In the genomic region with DNA sequence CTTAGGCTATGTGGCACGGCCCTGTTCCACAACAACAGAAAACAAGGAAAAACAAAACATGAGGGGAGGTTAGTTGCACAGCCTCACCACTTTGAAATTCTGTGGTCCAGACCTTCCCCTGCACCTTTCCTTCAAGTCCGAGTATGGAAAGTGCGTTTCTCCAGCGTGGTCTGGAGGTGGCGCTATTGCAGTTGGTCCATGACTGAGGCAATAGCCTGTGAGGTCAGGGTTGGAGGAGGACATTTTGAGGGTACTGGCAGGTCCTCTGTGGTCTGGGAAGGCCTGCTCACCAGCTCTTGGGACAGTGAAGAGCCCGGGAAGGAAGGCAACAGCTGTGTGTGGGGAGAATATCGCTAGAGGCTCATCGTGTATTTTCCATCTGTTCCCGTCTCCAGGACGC, we compare ENCODE assay signal across 10 mouse cellular contexts. TPM values are rescaled to one million over a fixed set of nuclear protein-coding genes. Genes with fewer than 3 reads are reported as not detected.
A peak's percentile ranks its signal among the peaks of the same experiment; 100 is the strongest.
DNase-seq lines count a peak whose midpoint lies in the region; ATAC-seq and TF ChIP-seq lines count a peak whose summit lies in the region.
"Had no signal": no experiment of that assay in that cellular context is flagged by ENCODE, and none has a peak within 500 bp of the region (broad histone marks: within the 10 kb centered on the region; RNA-seq: fewer than 3 reads in every experiment).

No protein-coding gene starts in this region.

- no peaks in the 10 kb centered on the region; the same call in 1 of the 2 replicates for H3K27me3 ChIP-seq in forebrain, postnatal 0 days (ENCODE audit: insufficient read depth, low read length)
- peaks cover 8% of the 10 kb centered on the region for H3K27me3 ChIP-seq in forebrain, embryonic 13.5 days
- no peaks in the 10 kb centered on the region for H3K27me3 ChIP-seq in limb, embryonic 11.5 days (ENCODE audit: control insufficient read depth, insufficient read depth, low read length)
- H3K27me3 ChIP-seq in limb, embryonic 10.5 days (ENCODE audit: low read depth, poor library complexity, severe bottlenecking), result peaks cover 18% of the 10 kb centered on the region; the same call in 1 of the 2 replicates
- H3K27me3 ChIP-seq in MEL (ENCODE audit: control insufficient read depth in 1 of 2, insufficient read depth in 2 of 2, low read length in 2 of 2), result peaks cover 0 to 2% of the 10 kb centered on the region in 2 experiments; a peak in 1 of 4 replicates

- H3K36me3 ChIP-seq in forebrain, postnatal 0 days (ENCODE audit: insufficient read depth), result no peaks in the 10 kb centered on the region
- H3K36me3 ChIP-seq in forebrain, embryonic 13.5 days (ENCODE audit: poor library complexity, severe bottlenecking), result no peaks in the 10 kb centered on the region
- H3K36me3 ChIP-seq in limb, embryonic 11.5 days (ENCODE audit: control insufficient read depth, insufficient read depth, low read length), result no peaks in the 10 kb centered on the region
- no peaks in the 10 kb centered on the region for H3K36me3 ChIP-seq in limb, embryonic 10.5 days
- no peaks in the 10 kb centered on the region for H3K36me3 ChIP-seq in MEL (ENCODE audit: control insufficient read depth in 1 of 2, insufficient read depth in 2 of 2, low read length in 2 of 2)
- H3K36me3 ChIP-seq: embryonic facial prominence, embryonic 13.5 days had no signal

- TF ChIP-seq POLR2A in MEL (IDR thresholded peaks at IDR 0.05; ENCODE audit: control insufficient read depth in 1 of 2, insufficient read depth in 1 of 2, low read depth in 1 of 2, low read length in 2 of 2, poor library complexity in 1 of 2), result no peak

- H3K9me3 ChIP-seq in forebrain, postnatal 0 days (ENCODE audit: low read length), result no peaks in the 10 kb centered on the region
- H3K9me3 ChIP-seq in forebrain, embryonic 13.5 days (replicated peaks), result no peaks in the 10 kb centered on the region; the same call in 1 of the 2 replicates
- no peaks in the 10 kb centered on the region; the same call in 1 of the 2 replicates for H3K9me3 ChIP-seq in limb, embryonic 11.5 days (ENCODE audit: control insufficient read depth, low read length)
- H3K9me3 ChIP-seq in limb, embryonic 10.5 days (replicated peaks), result no peaks in the 10 kb centered on the region
- H3K9me3 ChIP-seq in MEL (replicated peaks; ENCODE audit: insufficient read depth, low read length), result no peaks in the 10 kb centered on the region
- H3K9me3 ChIP-seq: embryonic facial prominence, embryonic 13.5 days had no signal

- H3K4me3 ChIP-seq in forebrain, postnatal 0 days (ENCODE audit: low read depth, low read length), result no peak overlapping the region
- H3K4me3 ChIP-seq in forebrain, embryonic 13.5 days, result no peak overlapping the region
- no peak overlapping the region for H3K4me3 ChIP-seq in limb, embryonic 11.5 days (ENCODE audit: low read depth, low read length)
- no peak overlapping the region for H3K4me3 ChIP-seq in limb, embryonic 10.5 days
- H3K4me3 ChIP-seq in MEL (ENCODE audit: control insufficient read depth in 1 of 2, insufficient read depth in 1 of 2, low read depth in 2 of 2, low read length in 2 of 2), result no peak overlapping the region
- H3K4me3 ChIP-seq: embryonic facial prominence, embryonic 13.5 days had no signal

- no peaks in the 10 kb centered on the region for H3K4me1 ChIP-seq in forebrain, postnatal 0 days (ENCODE audit: insufficient read depth)
- H3K4me1 ChIP-seq in forebrain, embryonic 13.5 days, result no peaks in the 10 kb centered on the region
- 0 out of 2 replicates have a peak, but pooled peaks cover 2% of the 10 kb centered on the region for H3K4me1 ChIP-seq in limb, embryonic 11.5 days (ENCODE audit: control insufficient read depth, insufficient read depth, low read length)
- peaks cover 3% of the 10 kb centered on the region; the same call in 1 of the 2 replicates for H3K4me1 ChIP-seq in limb, embryonic 10.5 days
- H3K4me1 ChIP-seq in MEL (ENCODE audit: control insufficient read depth in 1 of 2, insufficient read depth in 2 of 2, low read length in 2 of 2), result no peaks in the 10 kb centered on the region

- H3K4me2 ChIP-seq in forebrain, postnatal 0 days (ENCODE audit: low read depth), result no peak overlapping the region
- no peak overlapping the region for H3K4me2 ChIP-seq in forebrain, embryonic 13.5 days
- no peak overlapping the region for H3K4me2 ChIP-seq in limb, embryonic 11.5 days (ENCODE audit: low read depth, severe bottlenecking)
- H3K4me2 ChIP-seq: embryonic facial prominence, embryonic 13.5 days had no signal

- no peak for TF ChIP-seq EP300 in MEL (IDR thresholded peaks at IDR 0.05; ENCODE audit: low read depth in 1 of 2, low read length in 2 of 2)

- H3K9ac ChIP-seq in forebrain, postnatal 0 days, result no peak overlapping the region
- no peak overlapping the region for H3K9ac ChIP-seq in forebrain, embryonic 13.5 days
- no peak overlapping the region for H3K9ac ChIP-seq in limb, embryonic 11.5 days (ENCODE audit: low read length)
- H3K9ac ChIP-seq in MEL (ENCODE audit: control insufficient read depth, low read depth, low read length, poor library complexity, severe bottlenecking), result no peak overlapping the region
- H3K9ac ChIP-seq: embryonic facial prominence, embryonic 13.5 days had no signal

- WGBS in forebrain, postnatal 0 days, result 50% methylated on average over 10 of the region's 10 CpGs
- 56% methylated on average over 10 of the region's 10 CpGs for WGBS in forebrain, embryonic 13.5 days
- WGBS in limb, embryonic 11.5 days, result 61% methylated on average over 10 of the region's 10 CpGs
- 63% methylated on average over 10 of the region's 10 CpGs for WGBS in limb, embryonic 10.5 days

- TF ChIP-seq RAD21 in MEL (IDR thresholded peaks at IDR 0.05; ENCODE audit: low read depth, low read length), result peak; percentile 10

- H3K79me2 ChIP-seq in MEL (ENCODE audit: control insufficient read depth, insufficient read depth, low read length, poor library complexity), result no peaks in the 10 kb centered on the region

- H3K27ac ChIP-seq in forebrain, postnatal 0 days (ENCODE audit: low read depth, low read length), result no peak overlapping the region
- H3K27ac ChIP-seq in forebrain, embryonic 13.5 days, result no peak overlapping the region
- H3K27ac ChIP-seq in limb, embryonic 11.5 days (replicated peaks; ENCODE audit: low read depth, low read length), result no peak overlapping the region
- H3K27ac ChIP-seq in limb, embryonic 10.5 days, result no peak overlapping the region
- H3K27ac ChIP-seq in MEL (ENCODE audit: control insufficient read depth, low read depth, low read length), result no peak overlapping the region
- H3K27ac ChIP-seq: embryonic facial prominence, embryonic 13.5 days had no signal

- no peak for ATAC-seq in forebrain, postnatal 0 days
- ATAC-seq in forebrain, embryonic 13.5 days, result no peak
- no peak for ATAC-seq in limb, embryonic 11.5 days (ENCODE audit: insufficient number of reproducible peaks, low FRiP score, low TSS enrichment, low read depth)

- peak; percentile 69 for TF ChIP-seq CTCF in forebrain, postnatal 0 days (IDR thresholded peaks at IDR 0.05; ENCODE audit: low read depth)
- peak; percentile 58 to 66 (median 63) for TF ChIP-seq CTCF in MEL (IDR thresholded peaks at IDR 0.05 in 2 of 3, conservative IDR thresholded peaks at IDR 0.05 in 1 of 3; ENCODE audit: control insufficient read depth in 1 of 3, insufficient read depth in 1 of 3, low read depth in 2 of 3, low read length in 3 of 3, poor library complexity in 1 of 3, severe bottlenecking in 1 of 3)

- peak; percentile 21 for DNase-seq in forebrain, postnatal 0 days
- peak; percentile 41 for DNase-seq in limb, embryonic 11.5 days (ENCODE audit: low spot score)
- DNase-seq in limb, embryonic 10.5 days (ENCODE audit: low spot score), result no peak
- peak; percentile 55 for DNase-seq in MEL (ENCODE audit: low read depth, low spot score)
- peak; percentile 16 for DNase-seq in induced T-regulatory cell, adult 2 months (ENCODE audit: low read depth)
- no peak for DNase-seq in adrenal gland, adult 18-20 months (ENCODE audit: low spot score in 2 of 2)
- no peak for DNase-seq in adrenal gland, adult (ENCODE audit: inconsistent age in 2 of 2, low spot score in 1 of 2)
- DNase-seq: layer of hippocampus, adult 9-11 months had no signal

TF ChIP-seq in MEL, 35 proteins besides CTCF, POLR2A, EP300 and RAD21:
- TF ChIP-seq ZNF384 (IDR thresholded peaks at IDR 0.05; ENCODE audit: low read depth, low read length) (no peak), HCFC1 (IDR thresholded peaks at IDR 0.05; ENCODE audit: low read depth, low read length) (no peak), ZC3H11A (IDR thresholded peaks at IDR 0.05; ENCODE audit: low read depth, low read length) (no peak), SMC3 (IDR thresholded peaks at IDR 0.05; ENCODE audit: low read depth, low read length) (peak; percentile 39; the same call in 1 of the 2 replicates), USF1 (IDR thresholded peaks at IDR 0.05; ENCODE audit: low read depth, low read length) (no peak), TAL1 (IDR thresholded peaks at IDR 0.05; ENCODE audit: low read length) (no peak), POLR2AphosphoS2 (IDR thresholded peaks at IDR 0.05; ENCODE audit: low read length) (no peak), CHD2 (IDR thresholded peaks at IDR 0.05; ENCODE audit: low read length) (no peak)

RNA-seq across cellular contexts. Expression of gene Zbtb43, which starts 21.2 kb away (rescaled TPM):
- 32.2 and 46.5 TPM in 2 replicates for total RNA-seq in forebrain, postnatal 0 days (2014; rRNA removed)
- 19.2 and 24.4 TPM in 2 replicates for polyA plus RNA-seq in forebrain, postnatal 0 days (2015; fragmentation: Nextera tagmentation; extraction: Ambion mirVana)
- 27.6 and 29.7 TPM in 2 replicates for polyA plus RNA-seq in forebrain, embryonic 13.5 days (2015; fragmentation: Nextera tagmentation; extraction: Ambion mirVana)
- 18.4 and 21.9 TPM in 2 replicates for polyA plus RNA-seq in limb, embryonic 11.5 days (2014; fragmentation: Nextera tagmentation; extraction: Ambion mirVana)
- 19.3 and 19.9 TPM in 2 replicates for polyA plus RNA-seq in limb, embryonic 10.5 days (2016; fragmentation: Nextera tagmentation; extraction: Ambion mirVana)
- total RNA-seq in MEL (2012; rRNA removed), result 13.7 and 17.7 TPM in 2 replicates
- polyA plus RNA-seq in MEL (2012; ENCODE audit: insufficient read depth in 1 of 2, insufficient read length in 2 of 2, low read depth in 1 of 2, low replicate concordance in 2 of 2, missing spikeins in 1 of 2), result 10 to 100 TPM in 1 of 2 experiments, not detected in 1; 15.5 TPM
- 10 to 100 TPM; 24.3 to 25.1 TPM for total RNA-seq in adrenal gland, adult 18-20 months (2021)

RNA-seq across cellular contexts. Expression of gene Zbtb34, which starts 58.4 kb away (rescaled TPM):
- 20.9 and 24.1 TPM in 2 replicates for total RNA-seq in forebrain, postnatal 0 days (2014; rRNA removed)
- polyA plus RNA-seq in forebrain, postnatal 0 days (2015; fragmentation: Nextera tagmentation; extraction: Ambion mirVana), result 3.7 and 4.5 TPM in 2 replicates
- polyA plus RNA-seq in forebrain, embryonic 13.5 days (2015; fragmentation: Nextera tagmentation; extraction: Ambion mirVana), result 4.8 and 6.5 TPM in 2 replicates
- polyA plus RNA-seq in limb, embryonic 11.5 days (2014; fragmentation: Nextera tagmentation; extraction: Ambion mirVana), result 7.7 and 9.8 TPM in 2 replicates
- polyA plus RNA-seq in limb, embryonic 10.5 days (2016; fragmentation: Nextera tagmentation; extraction: Ambion mirVana), result 7.1 and 8.6 TPM in 2 replicates
- total RNA-seq in MEL (2012; rRNA removed), result 9.6 and 9.7 TPM in 2 replicates
- 10 to 100 TPM in 1 of 2 experiments, not detected in 1; 10.1 TPM for polyA plus RNA-seq in MEL (2012; ENCODE audit: insufficient read depth in 1 of 2, insufficient read length in 2 of 2, low read depth in 1 of 2, low replicate concordance in 2 of 2, missing spikeins in 1 of 2)
- 1 to 10 TPM; 5.6 to 8.2 TPM for total RNA-seq in adrenal gland, adult 18-20 months (2021)

Comparison
In these comparisons a context has a peak if more than half of its experiments do, and no peak if none do; other contexts are left out.
1. DNase-seq: peak in forebrain, postnatal 0 days (single experiment), limb, embryonic 11.5 days (single experiment), MEL (single experiment) and induced T-regulatory cell, adult 2 months (single experiment); none in limb, embryonic 10.5 days (single experiment), adrenal gland, adult 18-20 months (0 of 2) and adrenal gland, adult (0 of 2).